Mouse (Mus musculus): Measurements from ENCODE around the gene Dpf3. TPM values are rescaled to one million over a fixed set of nuclear protein-coding genes. Genes with fewer than 3 reads are reported as not detected.

The Dpf3 gene
- 10 to 100 TPM; 20.7 to 26.0 TPM for total RNA-seq (2021)
- long read RNA-seq, experiment 1, partial matches to known transcripts = 2 of 9 reads
- long read RNA-seq, experiment 1, other reads (novel, unspliced or antisense) = 7 of 9 reads
- long read RNA-seq, experiment 2, partial matches to known transcripts = 8 of 13 reads
- long read RNA-seq, experiment 2, other reads (novel, unspliced or antisense) = 5 of 13 reads

- intact Hi-C loops (cut with DNase I) = loop anchor here (2.0 to 5.0 kb wide), 3 partner anchors 75 to 275 kb away; no protein-coding TSS in a partner anchor
- peak; percentile 100 for DNase-seq
Observed at GRCm38 (mm10) chr12:83487476-83487991, at the start of gene Dpf3. TSS of gene Dpf3 (minus strand) at chr12:83487716.

DNA sequence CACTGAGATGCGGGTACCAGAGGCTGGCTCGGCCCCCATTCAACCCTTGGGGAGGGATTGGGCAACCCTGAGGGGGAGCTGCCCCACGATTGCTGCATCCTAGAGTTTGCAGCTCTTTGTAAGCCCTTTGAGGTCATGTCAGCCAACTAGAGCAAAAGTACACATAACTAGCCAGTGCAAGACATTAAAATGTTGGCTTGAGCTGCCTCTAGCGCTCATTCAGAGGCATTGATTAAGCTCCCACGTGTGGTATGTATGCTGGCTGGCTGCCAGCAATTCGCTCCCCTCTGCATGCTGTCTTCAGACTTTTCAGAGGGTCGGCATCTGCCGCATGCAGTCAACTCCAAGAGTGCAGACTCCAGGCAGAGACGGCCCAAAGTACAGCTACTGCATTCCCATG lies 48.5 kb upstream of the Dpf3 start:
- intact Hi-C loops (cut with DNase I) = no loop called here
- DNase-seq = no peak

- no peak for DNase-seq
- intact Hi-C loops (cut with DNase I) = no loop called here
Observed at GRCm38 (mm10) chr12:83535428-83535827, 47.9 kb upstream of the Dpf3 start.

DNA sequence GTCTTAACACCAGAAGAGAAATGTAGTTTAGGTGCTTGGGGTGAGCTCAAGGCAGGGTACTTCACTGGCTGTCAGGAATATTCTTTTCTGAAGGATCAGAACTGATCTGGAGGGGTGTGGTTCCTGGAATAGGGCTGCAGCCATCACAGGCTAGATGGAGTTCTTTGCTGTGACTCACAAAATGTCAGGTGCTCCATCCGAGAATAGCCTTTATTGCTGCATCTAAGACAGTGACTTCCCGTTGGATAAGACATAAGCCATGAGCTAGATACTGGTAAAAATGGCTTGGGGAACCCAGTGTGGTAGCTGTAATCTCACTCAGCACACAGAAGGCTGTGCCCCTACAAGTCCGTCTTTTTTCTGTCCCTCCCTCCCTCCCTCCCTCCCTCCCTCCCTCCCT lies 46.7 kb upstream of the Dpf3 start:
- intact Hi-C loops (cut with DNase I) = no loop called here
- no peak for DNase-seq

- DNase-seq = peak; percentile 30 to 38
- intact Hi-C loops (cut with DNase I) = no loop called here
Observed at GRCm38 (mm10) chr12:83532966-83533365, 45.5 kb upstream of the Dpf3 start.

DNA sequence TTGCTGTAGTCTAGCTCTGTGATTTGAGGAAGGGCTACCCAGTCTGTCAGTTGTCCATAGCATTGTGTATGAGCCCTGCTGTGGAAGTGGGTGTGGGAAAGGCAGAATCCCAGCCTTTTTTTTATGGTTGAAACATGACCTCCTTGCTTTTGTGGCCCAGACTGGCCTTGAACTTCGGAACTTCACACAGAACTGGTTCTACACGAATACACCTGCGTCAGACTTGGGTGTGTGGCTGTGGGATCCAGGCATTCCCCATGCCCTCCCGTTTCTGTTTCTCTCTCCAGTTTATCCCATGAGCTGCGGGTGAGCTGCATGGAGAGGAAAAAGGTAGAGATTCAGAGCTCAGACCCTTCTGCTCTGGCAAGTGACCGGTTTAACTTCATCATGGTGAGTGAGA lies 44.5 kb upstream of the Dpf3 start:
- intact Hi-C loops (cut with DNase I) = no loop called here
- no peak for DNase-seq

DNA sequence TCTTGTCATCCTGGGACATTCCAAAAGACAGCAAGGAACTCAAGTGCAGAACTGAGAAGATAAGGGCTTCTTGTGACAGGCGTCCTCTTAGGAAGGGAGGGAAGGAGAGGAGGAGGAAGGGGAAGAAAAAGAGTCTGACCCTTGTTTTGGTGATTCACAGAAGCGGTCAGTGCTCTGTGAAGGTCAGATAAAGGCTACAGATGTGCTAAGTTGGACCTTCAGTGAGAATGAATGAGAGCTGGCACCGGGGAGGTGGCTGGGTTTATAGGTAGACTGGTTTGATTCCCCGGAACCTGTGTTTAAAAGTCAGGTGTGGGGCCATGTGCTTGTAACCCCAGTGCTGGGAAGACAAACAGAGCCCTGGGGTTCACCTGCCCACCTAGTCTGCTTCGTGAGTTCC lies 41.1 kb upstream of the Dpf3 start:
- DNase-seq = no peak
- intact Hi-C loops (cut with DNase I) = no loop called here

- no peak for DNase-seq
- intact Hi-C loops (cut with DNase I) = no loop called here
Observed at GRCm38 (mm10) chr12:83527816-83528215, 40.3 kb upstream of the Dpf3 start.

DNA sequence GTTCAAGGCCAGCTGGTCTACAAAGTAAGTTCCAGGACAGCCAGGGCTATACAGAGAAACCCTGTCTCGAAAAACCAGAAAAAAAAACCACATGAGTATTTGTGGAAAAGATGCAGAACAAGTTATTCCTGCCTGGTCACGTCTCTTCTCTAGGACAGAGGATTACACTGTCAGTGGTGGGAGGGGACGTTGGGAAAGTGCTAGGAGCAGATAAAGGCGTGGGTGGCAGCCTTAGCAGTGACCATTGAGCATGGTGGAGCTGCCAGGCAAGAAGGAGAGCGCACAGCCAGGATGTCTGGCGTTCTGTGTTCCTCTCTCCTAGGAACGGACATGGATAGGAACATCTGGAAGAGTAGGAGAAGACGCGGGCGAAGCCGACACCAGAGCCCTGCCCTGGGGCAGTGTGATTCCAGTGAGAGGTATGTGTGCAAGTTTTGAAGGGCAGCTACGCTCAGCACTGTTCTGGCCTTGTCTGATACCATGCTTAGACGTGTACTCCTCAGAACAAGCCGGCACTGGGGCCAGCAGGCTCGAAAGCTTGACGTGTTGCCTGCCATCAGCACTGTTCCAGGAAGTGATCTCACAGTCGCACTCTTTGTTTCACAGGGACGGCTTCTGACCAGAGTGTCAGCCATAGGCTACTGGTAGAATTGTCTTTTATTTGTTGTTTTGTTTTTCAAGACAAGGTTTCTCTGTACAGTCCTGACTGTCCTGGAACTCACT lies 38.5 kb upstream of the Dpf3 start:
- DNase-seq = no peak
- intact Hi-C loops (cut with DNase I) = no loop called here

DNA sequence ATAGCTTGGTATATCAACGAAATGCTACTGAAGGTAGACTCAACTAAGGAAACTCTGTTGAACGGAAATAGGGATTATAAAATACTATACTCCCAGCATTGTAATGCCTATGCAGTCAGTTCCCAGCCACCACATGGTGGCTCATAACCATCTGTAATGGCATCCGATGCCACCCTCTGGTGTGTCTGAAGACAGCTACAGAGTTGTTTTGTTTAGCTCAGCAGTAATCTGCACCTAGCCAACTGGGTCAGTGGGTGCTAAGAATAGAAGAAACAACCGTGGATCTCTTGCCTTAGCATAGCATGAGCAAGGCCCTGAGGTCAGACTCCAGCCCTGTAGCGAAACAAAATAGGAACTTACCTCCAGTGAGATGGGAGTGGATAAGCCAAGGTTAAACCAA lies 36.8 kb upstream of the Dpf3 start:
- intact Hi-C loops (cut with DNase I) = no loop called here
- DNase-seq = no peak

- no peak for DNase-seq
- intact Hi-C loops (cut with DNase I) = no loop called here
Observed at GRCm38 (mm10) chr12:83523892-83524291, 36.4 kb upstream of the Dpf3 start.

GRCm38 (mm10) chr12:83523056-83523455 lies 35.5 kb upstream of the Dpf3 start:
- DNase-seq = no peak
- intact Hi-C loops (cut with DNase I) = no loop called here

DNA sequence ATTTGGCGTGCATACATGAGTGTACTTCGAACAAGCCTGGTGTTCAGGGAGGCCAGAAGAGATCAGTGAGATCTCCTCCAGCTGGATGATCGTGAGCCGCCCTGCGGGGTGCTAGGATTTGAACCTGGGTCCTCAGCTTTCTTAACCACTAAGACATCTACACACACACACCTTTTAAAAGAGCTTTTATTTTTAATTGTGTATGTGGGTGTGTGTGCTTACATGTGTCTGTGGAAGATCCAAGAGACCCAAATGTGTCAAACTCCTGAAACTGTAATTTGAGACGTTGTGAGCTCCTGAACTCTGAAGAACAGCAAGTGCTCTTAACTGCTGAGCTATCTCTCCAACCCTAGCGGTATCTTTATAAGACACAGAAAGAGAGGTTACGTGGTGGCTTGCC lies 33.6 kb upstream of the Dpf3 start:
- intact Hi-C loops (cut with DNase I) = no loop called here
- no peak for DNase-seq

- intact Hi-C loops (cut with DNase I) = no loop called here
- DNase-seq = peak; percentile 94 to 98
Observed at GRCm38 (mm10) chr12:83520311-83520890, 32.9 kb upstream of the Dpf3 start, which contains the start of gene Dcaf4. TSS of gene Dcaf4 (plus strand) at chr12:83520466.

- DNase-seq = no peak
- intact Hi-C loops (cut with DNase I) = no loop called here
Observed at GRCm38 (mm10) chr12:83517580-83517979, 30.1 kb upstream of the Dpf3 start.

GRCm38 (mm10) chr12:83514216-83514615 lies 26.7 kb upstream of the Dpf3 start:
- intact Hi-C loops (cut with DNase I) = no loop called here
- DNase-seq = no peak

- intact Hi-C loops (cut with DNase I) = no loop called here
- DNase-seq = peak; percentile 40 to 41
Observed at GRCm38 (mm10) chr12:83513185-83513584, 25.7 kb upstream of the Dpf3 start.

DNA sequence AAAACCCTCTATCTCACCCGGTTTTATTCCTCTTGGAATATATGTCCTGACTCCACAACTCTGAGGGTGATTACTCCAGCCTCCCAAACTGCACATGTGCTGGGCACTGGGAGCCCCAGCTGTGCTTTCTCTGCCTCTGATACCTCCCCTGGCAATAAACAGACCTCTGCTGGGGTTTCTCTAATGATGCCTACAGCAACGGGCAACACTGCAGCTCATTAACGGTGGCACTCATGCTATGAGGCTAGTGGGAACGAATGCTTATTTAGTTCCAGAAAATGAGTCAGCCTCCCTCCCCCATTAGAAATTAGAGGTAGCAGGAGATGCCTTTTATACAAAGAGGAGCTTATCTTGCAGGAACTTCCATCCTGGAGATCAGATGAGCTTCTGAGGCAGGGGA lies 25.3 kb upstream of the Dpf3 start:
- intact Hi-C loops (cut with DNase I) = no loop called here
- DNase-seq = no peak

DNA sequence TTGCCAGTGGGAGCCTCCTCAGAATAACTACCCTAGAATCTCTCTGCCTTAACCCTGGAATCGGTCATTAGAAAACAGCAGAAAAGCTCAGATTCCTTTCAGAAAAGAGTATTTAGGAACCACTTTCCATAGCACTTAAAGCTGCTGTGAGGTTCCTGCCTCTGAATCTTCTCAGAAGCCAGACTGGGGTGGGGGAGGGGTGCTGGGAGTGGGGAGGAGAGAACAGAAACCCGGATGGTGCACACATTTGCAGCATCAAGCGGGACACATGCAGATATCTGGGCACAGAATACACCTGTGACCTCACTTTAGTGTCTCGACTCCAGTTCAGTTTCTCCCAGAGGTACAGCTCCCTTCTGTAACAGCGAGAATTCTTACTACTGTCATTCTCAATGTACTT lies 23.1 kb upstream of the Dpf3 start:
- DNase-seq = no peak
- intact Hi-C loops (cut with DNase I) = no loop called here

DNA sequence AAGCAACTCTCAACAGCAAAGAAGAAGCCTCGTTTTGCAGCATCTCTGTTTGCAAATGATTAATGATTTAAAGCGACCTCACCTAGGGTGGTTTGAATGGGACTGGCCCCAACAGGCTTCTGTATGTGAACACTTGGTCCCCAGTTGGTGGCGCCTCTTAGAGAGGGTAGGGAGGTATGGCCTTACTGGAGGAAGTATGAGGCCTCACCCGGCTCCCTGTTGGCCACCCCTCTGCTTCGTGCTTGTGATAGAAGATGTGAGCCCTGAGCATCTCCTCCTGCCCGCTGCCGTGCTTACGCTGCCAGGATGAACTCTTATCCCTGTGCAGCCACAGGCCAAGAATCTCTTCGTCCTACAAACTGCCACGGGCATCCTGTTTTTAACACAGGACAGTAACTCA lies 19.0 kb upstream of the Dpf3 start:
- DNase-seq = no peak
- intact Hi-C loops (cut with DNase I) = no loop called here

- intact Hi-C loops (cut with DNase I) = loop anchor here (1.0 to 5.0 kb wide), 3 partner anchors 135 to 388 kb away; no protein-coding TSS in a partner anchor
- peak; percentile 60 to 77 for DNase-seq
Observed at GRCm38 (mm10) chr12:83502190-83502589, 14.7 kb upstream of the Dpf3 start.

DNA sequence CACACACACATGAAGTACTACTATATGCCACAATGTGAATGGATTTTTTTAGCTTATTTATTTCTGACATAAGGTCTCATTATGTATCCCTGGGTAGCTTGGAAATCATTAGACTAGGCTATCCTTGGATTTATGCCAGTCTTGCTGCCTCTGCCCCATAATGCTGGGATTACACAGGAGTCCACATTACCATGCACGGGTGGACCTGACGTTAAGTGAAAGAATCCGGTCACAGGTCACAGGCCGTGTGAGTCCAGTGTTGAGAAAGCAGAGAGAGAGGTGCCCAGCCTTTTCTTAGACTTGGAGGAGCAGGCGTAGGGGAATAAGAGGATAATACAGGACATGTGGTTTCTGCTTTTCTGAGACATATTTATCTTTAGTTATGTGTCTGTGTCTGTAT lies 11.7 kb upstream of the Dpf3 start:
- intact Hi-C loops (cut with DNase I) = no loop called here
- no peak for DNase-seq
